22 mouse cellular contexts compared by ENCODE assay signal in the genomic region with DNA sequence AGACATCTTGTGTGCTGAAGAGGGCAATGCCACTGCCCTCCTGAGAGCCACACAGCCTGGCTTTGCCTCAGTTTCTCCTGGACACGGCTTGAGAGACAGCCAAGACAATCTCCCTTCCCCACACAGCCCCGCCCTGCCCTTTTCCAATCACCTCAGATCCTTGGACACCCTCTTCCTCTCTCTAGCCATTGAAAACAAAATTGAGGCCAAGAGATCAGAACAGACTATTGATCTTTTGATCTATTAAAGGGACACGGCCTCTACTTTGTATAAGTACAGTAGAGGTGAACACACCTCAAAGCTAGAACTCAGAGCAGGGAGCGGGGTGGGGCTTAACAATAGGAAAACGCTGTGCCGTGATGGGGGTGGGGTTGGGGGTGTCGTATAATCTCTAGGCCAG. TPM values are rescaled to one million over a fixed set of nuclear protein-coding genes. Genes with fewer than 3 reads are reported as not detected.
"Had no signal": no experiment of that assay in that cellular context is flagged by ENCODE, and none has a peak within 500 bp of the region (broad histone marks: within the 10 kb centered on the region; RNA-seq: fewer than 3 reads in every experiment).

No protein-coding gene starts in this region.

- H3K4me2 ChIP-seq: neural tube, embryonic 12.5 days; neural tube, embryonic 13.5 days; neural tube, embryonic 15.5 days; stomach, embryonic 15.5 days had no signal

- H3K36me3 ChIP-seq: neural tube, embryonic 12.5 days; neural tube, embryonic 13.5 days; neural tube, embryonic 15.5 days; stomach, embryonic 15.5 days had no signal

- H3K27ac ChIP-seq: neural tube, embryonic 12.5 days; neural tube, embryonic 13.5 days; neural tube, embryonic 15.5 days; stomach, embryonic 15.5 days; stomach, postnatal 0 days had no signal

- DNase-seq: retina, postnatal 1 day; right cerebral cortex, adult 18-20 months; right cerebral cortex, postnatal 14 days; right cerebral cortex, postnatal 25 days; right cerebral cortex, postnatal 4 days; spleen, adult 18-20 months; thymus, adult 18-20 months; thymus, adult 2 months; thymus, postnatal 25 days had no signal

- H3K4me1 ChIP-seq: neural tube, embryonic 12.5 days; neural tube, embryonic 13.5 days; neural tube, embryonic 15.5 days; stomach, embryonic 15.5 days had no signal

- H3K9me3 ChIP-seq: neural tube, embryonic 12.5 days; neural tube, embryonic 13.5 days; neural tube, embryonic 15.5 days; stomach, embryonic 15.5 days had no signal

- H3K27me3 ChIP-seq: neural tube, embryonic 12.5 days; stomach, embryonic 15.5 days had no signal

- H3K9ac ChIP-seq: neural tube, embryonic 12.5 days; neural tube, embryonic 13.5 days; neural tube, embryonic 15.5 days; stomach, embryonic 15.5 days had no signal

- H3K4me3 ChIP-seq: neural tube, embryonic 12.5 days; neural tube, embryonic 13.5 days; neural tube, embryonic 15.5 days; stomach, embryonic 15.5 days had no signal

RNA-seq across cellular contexts. Expression of gene Cpn2, which starts 8.9 kb away (rescaled TPM):
- polyA plus RNA-seq: neural tube, embryonic 11.5 days; neural tube, embryonic 12.5 days; neural tube, embryonic 13.5 days; neural tube, embryonic 14.5 days; neural tube, embryonic 15.5 days; spleen, adult 2 months; stomach, embryonic 14.5 days; stomach, postnatal 0 days; thymus, postnatal 0 days; urinary bladder, adult 2 months had no signal

RNA-seq across cellular contexts. Expression of gene Lrrc15, which starts 24.6 kb away (rescaled TPM):
- total RNA-seq: neutrophil, adult 5-6 weeks had no signal
- polyA plus RNA-seq: small intestine, adult 2 months; spleen, adult 2 months had no signal
